Mouse (Mus musculus) intestine, embryonic 14.5 days (tissue): ENCODE measurements at regions not wholly inside any gene's neighbourhood (a gene's known extent, or its start where the extent isn't known, plus 50 kb on each side); places are given as distances from the start of the nearest gene placed in this dataset.

Experiments used
- ATAC-seq: fragments of 200-750 bp; cut with Nextera tagmentation; replicated peaks from 2 replicates; pipeline ENCODE4 v1.8.0; 2017; ENCODE audit warnings: low read depth, moderate number of reproducible peaks, moderate TSS enrichment, moderate library complexity; ENCODE audit not compliant: low FRiP score, low TSS enrichment
- DNase-seq: peaks from one replicate; pipeline ENCODE4 v3.0.0-alpha.2; 2018; ENCODE audit warnings: low spot score
- H3K27ac ChIP-seq: fragments of 300-500 bp; sonication (generic); 2 replicates; pipeline ENCODE4 v1.5.1; 2014; ENCODE audit warnings: low read depth, mild to moderate bottlenecking, control low read depth
- H3K27me3 ChIP-seq: fragments of 300-500 bp; sonication (generic); replicated peaks from 2 replicates; pipeline ENCODE4 v1.6.1; 2014; ENCODE audit warnings: low read length, control low read depth; ENCODE audit not compliant: control insufficient read depth, insufficient read depth
- H3K36me3 ChIP-seq: fragments of 300-500 bp; sonication (generic); 2 replicates; pipeline ENCODE4 v1.6.1; 2014; ENCODE audit warnings: low read length, control low read depth; ENCODE audit not compliant: control insufficient read depth, insufficient read depth
- H3K4me1 ChIP-seq: fragments of 300-500 bp; sonication (generic); replicated peaks from 2 replicates; pipeline ENCODE4 v1.6.1; 2014; ENCODE audit warnings: low read length, control low read depth, mixed read lengths; ENCODE audit not compliant: control insufficient read depth, insufficient read depth
- H3K4me2 ChIP-seq: fragments of 300-500 bp; sonication (generic); 2 replicates; pipeline ENCODE4 v1.6.1; 2014; ENCODE audit warnings: low read length
- H3K4me3 ChIP-seq: fragments of 300-500 bp; sonication (generic); 2 replicates; pipeline ENCODE4 v1.5.1; 2014; ENCODE audit warnings: low read depth, low read length, control low read depth, mixed read lengths
- H3K9ac ChIP-seq: fragments of 300-500 bp; sonication (generic); 2 replicates; pipeline ENCODE4 v1.6.1; 2014; ENCODE audit warnings: mild to moderate bottlenecking, low read length
- H3K9me3 ChIP-seq: fragments of 300-500 bp; sonication (generic); 2 replicates; pipeline ENCODE4 v1.6.1; 2016; ENCODE audit warnings: low read length, control low read depth; ENCODE audit not compliant: control insufficient read depth
- whole genome bisulfite sequencing: fragments of 180-500 bp; shearing (Covaris S2); extraction: QIAGEN DNeasy Blood & Tissue Kit; methylation state at CpG from one replicate; pipeline ENCODE4 v1.1.7; 2014; 5-methylcytosine and 5-hydroxymethylcytosine counted together

- Histone ChIP-seq H3K36me3 (no peaks in the 10 kb centered on the region), H3K4me2 (peak overlapping the region; percentile 79), H3K9me3 (no peaks in the 10 kb centered on the region), H3K27ac (peak overlapping the region; percentile 95), H3K9ac (peak overlapping the region; percentile 89), H3K27me3 (no peaks in the 10 kb centered on the region), H3K4me3 (peak overlapping the region; percentile 56), H3K4me1 (peaks cover 11% of the 10 kb centered on the region; the same call in 1 of the 2 replicates)
- 2% methylated on average over 18 of the region's 18 CpGs for WGBS
- DNase-seq (peak; percentile 83), ATAC-seq (peak; percentile 84)
Measured at GRCm38 (mm10) chr17:88256599-88257544, 183.6 kb upstream of the Foxn2 start.

- no peak overlapping the region for H3K4me2 ChIP-seq
- WGBS: 67% methylated on average over 11 of the region's 11 CpGs
- no peak for ATAC-seq
- H3K9me3 ChIP-seq: no peaks in the 10 kb centered on the region
- peaks cover 9% of the 10 kb centered on the region; the same call in 1 of the 2 replicates for H3K4me1 ChIP-seq
- no peak for DNase-seq
- H3K9ac ChIP-seq: no peak overlapping the region
- H3K36me3 ChIP-seq: no peaks in the 10 kb centered on the region
- no peak overlapping the region for H3K27ac ChIP-seq
- no peaks in the 10 kb centered on the region for H3K27me3 ChIP-seq
- no peak overlapping the region for H3K4me3 ChIP-seq
Measured at GRCm38 (mm10) chr17:88258361-88258796, 182.1 kb upstream of the Foxn2 start.

- Histone ChIP-seq H3K36me3 (no peaks in the 10 kb centered on the region), H3K9ac (no peak overlapping the region), H3K4me1 (peaks cover 9% of the 10 kb centered on the region; the same call in 1 of the 2 replicates), H3K4me3 (no peak overlapping the region), H3K9me3 (no peaks in the 10 kb centered on the region), H3K27me3 (no peaks in the 10 kb centered on the region), H3K27ac (no peak overlapping the region), H3K4me2 (no peak overlapping the region)
- no peak for ATAC-seq
- WGBS: 94% methylated on average over 7 of the region's 7 CpGs
- no peak for DNase-seq
Measured at GRCm38 (mm10) chr17:88260176-88260575, 180.3 kb upstream of the Foxn2 start.

- ATAC-seq (no peak), DNase-seq (no peak)
- H3K4me1 ChIP-seq: peaks cover 9% of the 10 kb centered on the region; the same call in 1 of the 2 replicates
- no peak overlapping the region for H3K4me3 ChIP-seq
- H3K36me3 ChIP-seq: no peaks in the 10 kb centered on the region
- 50% methylated on average over 6 of the region's 6 CpGs for WGBS
- no peak overlapping the region for H3K4me2 ChIP-seq
- no peak overlapping the region for H3K9ac ChIP-seq
- no peaks in the 10 kb centered on the region for H3K27me3 ChIP-seq
- H3K27ac ChIP-seq: no peak overlapping the region
- no peaks in the 10 kb centered on the region for H3K9me3 ChIP-seq
Measured at GRCm38 (mm10) chr17:88260826-88261225, 179.7 kb upstream of the Foxn2 start.

- ATAC-seq: no peak
Measured at GRCm38 (mm10) chr17:88261556-88261955, 179.0 kb upstream of the Foxn2 start.

GRCm38 (mm10) chr17:88262326-88263187, 178.0 kb upstream of the Foxn2 start:
- Histone ChIP-seq H3K4me3 (no peak overlapping the region), H3K9me3 (peaks cover 4% of the 10 kb centered on the region; the same call in 1 of the 2 replicates), H3K9ac (no peak overlapping the region), H3K27me3 (no peaks in the 10 kb centered on the region), H3K4me2 (no peak overlapping the region), H3K4me1 (0 out of 2 replicates have a peak, but pooled peaks cover 3% of the 10 kb centered on the region), H3K27ac (no peak overlapping the region), H3K36me3 (no peaks in the 10 kb centered on the region)
- no peak for ATAC-seq
- WGBS: 70% methylated on average over 13 of the region's 13 CpGs
- no peak for DNase-seq

More at GRCm38 (mm10) chr17:88261556-88261955, 179.0 kb upstream of the Foxn2 start:
- 59% methylated on average over 8 of the region's 8 CpGs for WGBS
- H3K27me3 ChIP-seq: no peaks in the 10 kb centered on the region
- H3K27ac ChIP-seq: no peak overlapping the region
- no peak overlapping the region for H3K4me2 ChIP-seq
- H3K4me1 ChIP-seq: peaks cover 9% of the 10 kb centered on the region; the same call in 1 of the 2 replicates
- no peaks in the 10 kb centered on the region for H3K9me3 ChIP-seq
- no peaks in the 10 kb centered on the region for H3K36me3 ChIP-seq
- no peak overlapping the region for H3K4me3 ChIP-seq
- DNase-seq: no peak
- no peak overlapping the region for H3K9ac ChIP-seq

GRCm38 (mm10) chr17:88265291-88265690, 175.2 kb upstream of the Foxn2 start:
- H3K4me1 ChIP-seq: no peaks in the 10 kb centered on the region
- no peaks in the 10 kb centered on the region for H3K36me3 ChIP-seq
- WGBS: 84% methylated on average over 13 of the region's 13 CpGs
- H3K9me3 ChIP-seq: peaks cover 4% of the 10 kb centered on the region; the same call in 1 of the 2 replicates
- no peak overlapping the region for H3K27ac ChIP-seq
- ATAC-seq: no peak
- no peak overlapping the region for H3K4me2 ChIP-seq
- no peak for DNase-seq
- no peak overlapping the region for H3K9ac ChIP-seq
- no peak overlapping the region for H3K4me3 ChIP-seq
- no peaks in the 10 kb centered on the region for H3K27me3 ChIP-seq

GRCm38 (mm10) chr17:88268216-88268615, 172.3 kb upstream of the Foxn2 start:
- Histone ChIP-seq H3K4me2 (no peak overlapping the region), H3K9me3 (peaks cover 4% of the 10 kb centered on the region; the same call in 1 of the 2 replicates), H3K27ac (no peak overlapping the region), H3K27me3 (no peaks in the 10 kb centered on the region), H3K36me3 (no peaks in the 10 kb centered on the region), H3K4me3 (no peak overlapping the region), H3K4me1 (no peaks in the 10 kb centered on the region), H3K9ac (no peak overlapping the region)
- no peak for ATAC-seq
- 84% methylated on average over 8 of the region's 8 CpGs for WGBS
- DNase-seq: no peak
